Mouse (Mus musculus) midbrain, embryonic 15.5 days (tissue): ENCODE data around the gene Trip10. TPM values are rescaled to one million over a fixed set of nuclear protein-coding genes. Genes with fewer than 3 reads are reported as not detected.

Experiments
- ATAC-seq: fragments of 200-750 bp; cut with Nextera tagmentation; replicated peaks from 2 replicates; pipeline ENCODE4 v1.8.0; 2017; ENCODE audit warnings: moderate TSS enrichment
- H3K27ac ChIP-seq: fragments of 300-500 bp; sonication (generic); 2 replicates; pipeline ENCODE4 v1.5.1; 2015; ENCODE audit warnings: mild to moderate bottlenecking, inconsistent platforms
- H3K27me3 ChIP-seq: fragments of 300-500 bp; sonication (generic); replicated peaks from 2 replicates; pipeline ENCODE4 v1.6.1; 2015; ENCODE audit warnings: inconsistent platforms
- H3K36me3 ChIP-seq: fragments of 300-500 bp; sonication (generic); replicated peaks from 2 replicates; pipeline ENCODE4 v1.6.1; 2015; ENCODE audit warnings: inconsistent platforms
- H3K4me1 ChIP-seq: fragments of 300-500 bp; sonication (generic); 2 replicates; pipeline ENCODE4 v1.6.1; 2015; ENCODE audit warnings: inconsistent platforms
- H3K4me2 ChIP-seq: fragments of 300-500 bp; sonication (generic); 2 replicates; pipeline ENCODE4 v1.6.1; 2015; ENCODE audit warnings: inconsistent platforms, mild to moderate bottlenecking, moderate library complexity
- H3K4me3 ChIP-seq: fragments of 300-500 bp; sonication (generic); 2 replicates; pipeline ENCODE4 v1.5.1; 2015; ENCODE audit warnings: mild to moderate bottlenecking, inconsistent platforms
- H3K9ac ChIP-seq: fragments of 300-500 bp; sonication (generic); 2 replicates; pipeline ENCODE4 v1.6.1; 2015; ENCODE audit warnings: mild to moderate bottlenecking, inconsistent platforms
- H3K9me3 ChIP-seq: fragments of 300-500 bp; sonication (generic); 2 replicates; pipeline ENCODE4 v1.6.1; 2016; ENCODE audit warnings: inconsistent platforms
- WGBS: fragments of 180-500 bp; shearing (Covaris S2); methylation state at CpG from one replicate; pipeline ENCODE4 v1.1.7; 2015; ENCODE audit warnings: mixed read lengths; 5-methylcytosine and 5-hydroxymethylcytosine counted together
- polyA plus RNA-seq: library from polyadenylated mRNA; unstranded; fragments of >200 nt; fragmentation: Nextera tagmentation; extraction: Ambion mirVana; gene quantifications from 2 replicates; pipeline ENCODE4 v1.2.1, GENCODE M21; 2015

Trip10 gene
- polyA plus RNA-seq, 1 experiment from 2014 or later = 9.6 TPM

DNA sequence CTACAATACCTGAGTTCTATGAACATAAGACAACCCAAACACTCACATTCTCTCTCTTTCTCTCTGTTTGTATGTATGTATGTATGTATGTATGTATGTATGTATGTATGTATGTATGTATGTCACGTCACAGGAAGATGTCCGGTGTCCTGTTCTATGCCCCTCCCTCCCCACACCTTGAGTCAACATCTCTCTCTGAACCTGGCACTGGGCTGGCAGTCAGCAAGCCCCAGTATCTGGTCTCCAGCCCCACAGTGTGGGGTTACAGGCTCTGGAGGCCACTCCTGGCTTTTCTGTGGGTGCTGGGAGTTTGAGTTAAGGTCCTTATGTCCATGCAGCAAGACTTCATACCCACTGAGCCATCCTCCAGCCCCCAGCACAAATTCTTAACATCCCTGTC is 21.8 kb upstream of the Trip10 start:
- WGBS = 83% methylated on average over 2 of the region's 2 CpGs
- Histone ChIP-seq H3K4me3 (no peak overlapping the region), H3K9ac (no peak overlapping the region), H3K36me3 (no peaks in the 10 kb centered on the region), H3K4me1 (no peaks in the 10 kb centered on the region), H3K4me2 (no peak overlapping the region), H3K9me3 (no peaks in the 10 kb centered on the region), H3K27me3 (no peaks in the 10 kb centered on the region), H3K27ac (no peak overlapping the region)
- no peak for ATAC-seq

- H3K4me3 ChIP-seq = no peak within 1 kb of the TSS
- no peak within 1 kb of the TSS for H3K9ac ChIP-seq
- H3K36me3 ChIP-seq = no peaks in the 10 kb centered on the region
- 81% methylated on average over 3 of the region's 3 CpGs for WGBS
- H3K9me3 ChIP-seq = no peaks in the 10 kb centered on the region
- no peaks in the 10 kb centered on the region for H3K27me3 ChIP-seq
- ATAC-seq = no peak
- no peak within 1 kb of the TSS for H3K4me2 ChIP-seq
- H3K27ac ChIP-seq = no peak within 1 kb of the TSS
- H3K4me1 ChIP-seq = no peaks in the 10 kb centered on the region
Observed at GRCm38 (mm10) chr17:57228014-57228413, 21.2 kb upstream of the Trip10 start, which contains the start of gene C3. C3 (minus strand) TSS chr17:57228136.

- no peak overlapping the region for H3K4me2 ChIP-seq
- H3K27ac ChIP-seq = no peak overlapping the region
- H3K27me3 ChIP-seq = no peaks in the 10 kb centered on the region
- H3K9me3 ChIP-seq = no peaks in the 10 kb centered on the region
- H3K9ac ChIP-seq = no peak overlapping the region
- no peak overlapping the region for H3K4me3 ChIP-seq
- no peaks in the 10 kb centered on the region for H3K36me3 ChIP-seq
- WGBS = 80% methylated on average over 3 of the region's 3 CpGs
- H3K4me1 ChIP-seq = no peaks in the 10 kb centered on the region
- no peak for ATAC-seq
Observed at GRCm38 (mm10) chr17:57228873-57229272, 20.4 kb upstream of the Trip10 start.

GRCm38 (mm10) chr17:57229851-57230727 is 19.2 kb upstream of the Trip10 start:
- Histone ChIP-seq H3K4me2 (no peak overlapping the region), H3K27ac (no peak overlapping the region), H3K27me3 (no peaks in the 10 kb centered on the region), H3K9ac (no peak overlapping the region), H3K36me3 (no peaks in the 10 kb centered on the region), H3K4me1 (no peaks in the 10 kb centered on the region), H3K4me3 (no peak overlapping the region), H3K9me3 (no peaks in the 10 kb centered on the region)
- WGBS = 82% methylated on average over 15 of the region's 15 CpGs
- ATAC-seq = no peak

GRCm38 (mm10) chr17:57230728-57231125 is 18.5 kb upstream of the Trip10 start:
- Histone ChIP-seq H3K4me3 (no peak overlapping the region), H3K9ac (no peak overlapping the region), H3K27ac (no peak overlapping the region), H3K4me2 (no peak overlapping the region), H3K36me3 (no peaks in the 10 kb centered on the region), H3K27me3 (no peaks in the 10 kb centered on the region), H3K9me3 (no peaks in the 10 kb centered on the region), H3K4me1 (no peaks in the 10 kb centered on the region)
- no peak for ATAC-seq
- 66% methylated on average over 6 of the region's 6 CpGs for WGBS

- ATAC-seq = no peak
- no peaks in the 10 kb centered on the region for H3K4me1 ChIP-seq
- no peak overlapping the region for H3K27ac ChIP-seq
- no peaks in the 10 kb centered on the region for H3K9me3 ChIP-seq
- H3K36me3 ChIP-seq = no peaks in the 10 kb centered on the region
- H3K4me2 ChIP-seq = no peak overlapping the region
- no peaks in the 10 kb centered on the region for H3K27me3 ChIP-seq
- H3K4me3 ChIP-seq = no peak overlapping the region
- H3K9ac ChIP-seq = no peak overlapping the region
Observed at GRCm38 (mm10) chr17:57231321-57231771, 17.9 kb upstream of the Trip10 start.

DNA sequence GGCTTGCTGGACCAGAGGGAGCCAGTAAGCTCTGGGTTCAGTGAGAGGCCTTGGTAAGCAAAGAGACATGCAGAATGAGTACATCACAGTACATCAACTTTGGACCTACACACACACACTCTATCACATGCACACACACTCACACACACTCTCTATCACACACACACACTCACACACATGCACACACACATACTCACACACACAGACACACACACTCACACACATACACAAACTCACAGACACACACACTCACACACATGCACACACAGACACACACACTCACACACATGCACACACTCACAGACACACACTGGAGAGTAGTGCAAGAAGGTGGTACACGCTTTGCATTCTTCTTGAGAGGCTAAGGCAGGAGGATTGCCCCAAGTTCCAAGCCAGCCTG is 17.1 kb upstream of the Trip10 start:
- WGBS = 88% methylated on average over 1 of the region's 1 CpGs
- ATAC-seq = no peak

DNA sequence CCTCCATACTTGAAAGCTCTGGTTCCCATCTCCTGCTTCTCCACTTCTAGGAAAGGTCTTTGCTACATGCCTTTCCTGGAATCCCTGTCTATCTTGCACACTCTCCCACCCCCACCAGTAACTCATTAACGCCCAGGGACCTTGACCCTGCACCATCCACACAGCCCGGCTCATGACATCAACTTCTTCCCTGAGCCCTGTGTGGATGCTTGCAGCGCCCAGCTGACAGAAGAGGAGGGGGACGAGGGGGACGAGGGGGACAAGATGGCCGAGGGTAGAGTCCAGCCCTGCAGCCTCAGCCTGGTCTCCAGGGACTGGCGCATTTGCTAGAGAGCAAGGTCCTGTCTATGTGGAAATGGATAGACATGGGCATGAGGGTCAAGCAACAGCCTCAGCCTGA is 16.2 kb upstream of the Trip10 start:
- H3K27me3 ChIP-seq = no peaks in the 10 kb centered on the region
- 0 out of 2 replicates have a peak, but pooled peaks cover 5% of the 10 kb centered on the region for H3K36me3 ChIP-seq
- no peak overlapping the region for H3K4me3 ChIP-seq
- H3K9ac ChIP-seq = no peak overlapping the region
- H3K9me3 ChIP-seq = no peaks in the 10 kb centered on the region
- no peak overlapping the region for H3K4me2 ChIP-seq
- H3K4me1 ChIP-seq = no peaks in the 10 kb centered on the region
- no peak for ATAC-seq
- no peak overlapping the region for H3K27ac ChIP-seq
- 50% methylated on average over 7 of the region's 7 CpGs for WGBS

More for the DNA sequence above, 17.1 kb upstream of the Trip10 start:
- no peaks in the 10 kb centered on the region for H3K36me3 ChIP-seq
- no peak overlapping the region for H3K9ac ChIP-seq
- H3K27ac ChIP-seq = no peak overlapping the region
- no peak overlapping the region for H3K4me3 ChIP-seq
- H3K27me3 ChIP-seq = no peaks in the 10 kb centered on the region
- H3K4me1 ChIP-seq = no peaks in the 10 kb centered on the region
- no peak overlapping the region for H3K4me2 ChIP-seq
- no peaks in the 10 kb centered on the region for H3K9me3 ChIP-seq

- Histone ChIP-seq H3K9ac (no peak overlapping the region), H3K9me3 (no peaks in the 10 kb centered on the region), H3K4me3 (no peak overlapping the region), H3K4me2 (no peak overlapping the region), H3K27me3 (no peaks in the 10 kb centered on the region), H3K4me1 (no peaks in the 10 kb centered on the region), H3K36me3 (0 out of 2 replicates have a peak, but pooled peaks cover 5% of the 10 kb centered on the region), H3K27ac (no peak overlapping the region)
- no peak for ATAC-seq
- 85% methylated on average over 12 of the region's 12 CpGs for WGBS
Observed at GRCm38 (mm10) chr17:57234254-57234928, 14.9 kb upstream of the Trip10 start.

DNA sequence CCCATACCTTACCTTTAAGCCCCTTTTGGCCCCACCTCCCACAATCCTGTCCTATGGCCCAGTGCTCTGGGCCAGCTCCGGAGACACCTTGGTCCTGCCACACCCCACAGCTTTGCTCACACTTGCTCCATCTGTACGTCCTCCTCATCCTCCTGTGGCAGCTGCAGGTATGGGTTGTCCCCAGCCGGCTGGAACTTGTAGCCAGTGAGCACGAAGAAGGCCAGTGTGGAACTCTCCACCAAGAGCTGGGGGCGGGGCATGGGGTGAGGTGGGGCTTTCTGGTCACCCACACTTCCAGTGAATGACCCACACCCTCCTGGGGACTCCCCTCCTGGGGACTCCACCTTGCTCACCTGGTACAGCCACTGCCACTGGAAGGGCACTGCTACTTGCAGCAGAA is 13.5 kb upstream of the Trip10 start:
- Histone ChIP-seq H3K9me3 (no peaks in the 10 kb centered on the region), H3K4me2 (no peak overlapping the region), H3K36me3 (0 out of 2 replicates have a peak, but pooled peaks cover 5% of the 10 kb centered on the region), H3K27ac (no peak overlapping the region), H3K27me3 (no peaks in the 10 kb centered on the region), H3K4me3 (no peak overlapping the region), H3K4me1 (no peaks in the 10 kb centered on the region), H3K9ac (no peak overlapping the region)
- WGBS = 91% methylated on average over 5 of the region's 5 CpGs
- ATAC-seq = no peak

GRCm38 (mm10) chr17:57237181-57237580 is 12.1 kb upstream of the Trip10 start:
- no peak overlapping the region for H3K4me3 ChIP-seq
- no peaks in the 10 kb centered on the region for H3K4me1 ChIP-seq
- no peak overlapping the region for H3K9ac ChIP-seq
- ATAC-seq = no peak
- H3K9me3 ChIP-seq = no peaks in the 10 kb centered on the region
- 93% methylated on average over 9 of the region's 9 CpGs for WGBS
- no peak overlapping the region for H3K27ac ChIP-seq
- H3K36me3 ChIP-seq = 0 out of 2 replicates have a peak, but pooled peaks cover 8% of the 10 kb centered on the region
- H3K4me2 ChIP-seq = no peak overlapping the region
- no peaks in the 10 kb centered on the region for H3K27me3 ChIP-seq

DNA sequence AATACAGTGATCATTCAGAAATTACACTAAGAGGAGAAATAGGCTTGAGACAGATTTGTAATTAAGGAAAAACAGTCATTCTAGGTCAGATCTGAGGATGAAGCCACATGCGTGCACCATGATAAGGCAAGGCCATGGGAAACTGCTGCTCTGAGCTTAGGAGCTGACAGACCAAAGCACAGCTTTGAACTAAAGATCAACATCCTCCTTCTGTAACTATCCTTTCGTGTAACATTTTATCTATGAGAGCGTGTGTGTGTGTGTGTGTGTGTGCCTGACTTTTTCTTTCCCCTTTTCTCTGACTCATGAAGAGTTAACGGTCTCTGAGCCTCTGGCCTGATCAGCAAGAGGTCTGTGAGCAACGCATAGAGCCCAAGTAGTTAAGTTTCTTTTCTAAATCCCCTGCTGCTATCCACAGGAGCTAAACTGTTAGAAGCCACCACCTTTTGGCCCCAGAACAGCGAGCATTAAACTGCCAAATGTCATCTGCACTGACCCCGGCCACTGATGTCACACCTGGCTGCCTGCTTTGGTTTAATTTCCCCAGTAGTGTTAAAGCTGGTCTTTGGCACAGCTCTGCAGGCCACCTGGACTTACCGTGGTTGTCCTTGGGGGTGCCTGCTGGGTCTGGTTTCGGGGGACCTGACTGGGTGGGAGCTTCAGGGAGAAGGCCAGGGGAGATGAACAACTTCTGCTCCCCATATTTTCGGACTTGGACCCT is 5.4 kb upstream of the Trip10 start:
- WGBS = 76% methylated on average over 10 of the region's 10 CpGs
- ATAC-seq = no peak

More for the DNA sequence above, 5.4 kb upstream of the Trip10 start:
- Histone ChIP-seq H3K4me1 (peaks cover 12% of the 10 kb centered on the region), H3K27ac (no peak overlapping the region), H3K36me3 (0 out of 2 replicates have a peak, but pooled peaks cover 9% of the 10 kb centered on the region), H3K4me3 (no peak overlapping the region), H3K4me2 (no peak overlapping the region), H3K9ac (no peak overlapping the region), H3K9me3 (no peaks in the 10 kb centered on the region), H3K27me3 (no peaks in the 10 kb centered on the region)
